Mouse (Mus musculus) left cerebral cortex, postnatal 25 days (tissue): ENCODE measurements around the gene Zfp740. TPM values are rescaled to one million over a fixed set of nuclear protein-coding genes. Genes with fewer than 3 reads are reported as not detected.

Experiments
- DNase-seq, 2 experiments: peaks; one replicate each; pipeline ENCODE4 v3.0.0; 2022; ENCODE audit warnings: low spot score in 2 of 2, mixed read lengths in 1 of 2
- intact Hi-C: fragments of 180-260 bp; cut with DNase I; formaldehyde crosslinking; loops from one replicate; pipeline ENCODE4 v1.15.1; 2025
- total RNA-seq, 2 experiments: library from RNA; stranded (reverse); gene quantifications; 2 replicates each; pipeline ENCODE4 v1.2.3; 2021

Zfp740 gene
- total RNA-seq, 2 experiments from 2014 or later = 58.5 to 64.9 TPM

GRCm38 (mm10) chr15:102188883-102189282 lies 14.2 kb upstream of the Zfp740 start:
- intact Hi-C loops = no loop called here
- DNase-seq = no peak

GRCm38 (mm10) chr15:102191699-102192098 lies 11.3 kb upstream of the Zfp740 start:
- intact Hi-C loops = no loop called here
- no peak for DNase-seq

DNA sequence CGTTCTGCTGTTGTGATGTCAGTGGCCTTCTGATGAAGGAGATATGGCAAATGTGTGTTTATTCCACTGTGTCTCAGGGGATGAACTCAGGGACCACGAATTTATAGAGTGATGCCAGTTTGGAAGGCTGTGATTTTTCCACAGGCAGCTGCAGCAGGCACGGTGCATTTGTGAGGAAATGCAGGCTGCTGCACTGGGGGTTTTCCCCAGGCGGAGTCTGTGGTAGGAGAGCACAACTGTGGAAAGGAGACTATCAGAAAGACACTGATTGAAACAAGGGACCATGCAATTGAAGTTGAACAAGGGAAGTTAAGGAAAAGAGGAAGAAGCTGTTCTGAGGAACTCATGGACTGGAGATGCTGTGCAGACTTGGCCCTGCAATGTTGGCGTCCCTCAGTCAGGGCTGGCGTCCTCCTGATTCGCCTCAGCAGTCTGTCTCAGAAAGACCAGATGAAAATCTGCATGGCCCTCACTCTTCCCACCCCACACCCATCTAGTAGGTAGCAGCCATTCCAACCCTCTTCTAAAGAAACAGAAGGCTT lies 10.7 kb upstream of the Zfp740 start:
- no peak for DNase-seq
- intact Hi-C loops = no loop called here

DNA sequence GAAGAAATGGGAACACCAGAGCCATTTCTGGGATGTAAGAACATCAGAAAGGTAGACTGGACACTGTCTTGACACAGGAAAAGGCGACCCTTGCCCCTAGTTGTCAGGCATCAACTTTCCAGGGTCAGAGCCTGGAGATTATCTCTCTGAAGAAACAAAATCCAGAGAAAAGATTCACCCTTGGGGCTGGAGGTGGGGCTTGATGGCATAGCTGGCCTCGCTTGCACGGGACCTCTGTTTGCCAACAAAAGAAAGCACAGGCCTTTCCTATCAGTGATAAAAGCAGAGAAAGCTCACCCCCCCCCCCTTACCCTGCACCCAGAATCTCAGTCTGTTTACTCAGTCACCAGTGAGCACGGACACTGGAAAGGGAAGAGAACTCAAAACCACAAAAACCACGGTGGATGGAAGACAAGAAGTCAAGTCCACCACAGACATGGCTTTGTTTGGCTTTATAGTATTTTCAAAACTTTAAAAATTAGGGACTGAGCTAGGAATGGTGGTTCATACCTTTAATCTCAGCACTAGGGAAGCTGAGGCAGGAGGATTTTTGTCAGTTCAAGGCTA lies 10.1 kb upstream of the Zfp740 start:
- DNase-seq = no peak
- intact Hi-C loops = no loop called here

DNA sequence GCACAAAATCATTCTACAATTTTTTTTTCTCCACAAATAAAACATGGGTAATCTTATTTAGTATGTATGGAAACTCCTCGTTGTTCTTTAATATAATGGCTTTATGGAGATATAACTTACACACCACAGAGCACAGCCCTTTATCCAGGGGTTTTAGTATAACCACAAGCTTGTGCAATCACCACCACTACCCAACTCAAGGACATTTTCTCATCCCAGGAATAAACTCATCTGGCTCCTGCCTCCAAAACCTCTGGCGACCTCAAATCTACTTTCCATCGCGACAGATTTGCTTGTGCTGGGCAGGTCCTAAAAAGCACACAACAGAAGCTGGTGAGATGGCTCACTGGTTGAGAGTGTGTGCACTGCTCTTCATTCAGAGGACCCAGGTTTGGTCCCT lies 9.4 kb upstream of the Zfp740 start:
- intact Hi-C loops = no loop called here
- no peak for DNase-seq

DNA sequence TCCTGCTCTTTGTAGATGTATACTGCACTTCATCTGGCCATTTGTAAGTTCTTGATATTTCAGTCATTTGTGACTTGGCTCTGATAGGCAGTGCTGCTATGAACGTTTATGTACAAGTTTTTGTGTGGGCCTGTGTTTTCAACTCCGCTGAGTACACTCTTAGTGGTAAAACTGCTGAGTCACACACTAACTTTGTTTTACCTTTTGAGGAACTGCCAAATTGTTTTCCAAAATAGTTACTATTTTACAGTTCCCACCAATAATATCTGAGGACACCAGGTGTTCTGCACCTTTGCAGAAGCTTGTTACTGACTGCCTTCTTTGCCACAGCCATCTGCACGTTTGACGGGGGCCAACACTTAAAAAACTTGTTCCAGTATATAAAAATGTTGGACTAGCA lies 8.6 kb upstream of the Zfp740 start:
- no peak for DNase-seq
- intact Hi-C loops = no loop called here

DNA sequence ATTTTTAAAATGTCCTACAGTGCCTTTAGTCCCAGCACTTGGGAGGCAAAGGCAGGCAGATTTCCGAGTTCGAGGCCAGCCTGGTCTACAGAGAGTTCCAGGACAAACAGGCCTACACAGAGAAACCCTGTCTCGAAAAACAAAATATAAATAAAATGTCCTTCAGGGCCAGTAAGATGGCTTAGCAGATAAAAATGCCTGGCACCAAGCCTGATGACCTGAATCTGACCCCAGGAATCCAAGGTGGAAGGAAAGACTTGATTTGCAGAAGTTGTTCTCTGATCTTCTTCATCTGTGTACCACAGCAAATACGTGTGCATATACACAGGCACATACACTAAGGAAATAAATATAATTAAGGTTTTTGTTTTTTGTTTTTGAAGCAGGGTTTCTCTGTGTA lies 7.7 kb upstream of the Zfp740 start:
- intact Hi-C loops = no loop called here
- no peak for DNase-seq

DNA sequence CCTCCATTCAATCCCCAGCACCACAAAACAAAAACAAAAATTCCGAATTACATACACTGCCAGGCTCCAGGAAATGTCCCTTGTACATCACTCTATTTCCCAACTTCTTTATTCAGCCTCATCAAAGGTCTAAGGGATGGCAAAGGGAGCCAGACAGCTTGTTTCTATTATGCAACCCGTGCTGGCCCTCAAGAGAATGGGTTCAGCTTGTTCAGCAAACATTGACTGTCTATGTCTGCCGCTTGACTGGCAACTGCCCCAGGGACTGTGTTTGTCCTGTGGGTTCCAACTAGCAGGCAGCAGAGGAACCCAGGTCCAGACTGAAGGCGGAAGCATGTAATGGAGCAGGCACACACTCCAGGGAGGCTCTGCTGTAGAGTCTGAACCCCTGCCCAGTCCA lies 4.2 kb upstream of the Zfp740 start:
- intact Hi-C loops = no loop called here

GRCm38 (mm10) chr15:102203835-102204381 lies 859 bp downstream of the Zfp740 start:
- peak; percentile 75 to 79 for DNase-seq
- intact Hi-C loops = loop anchor here (1.0 to 5.0 kb wide), 2 partner anchors 42 to 57 kb away; no protein-coding TSS in a partner anchor

More for the DNA sequence above, 4.2 kb upstream of the Zfp740 start:
- DNase-seq = no peak

DNA sequence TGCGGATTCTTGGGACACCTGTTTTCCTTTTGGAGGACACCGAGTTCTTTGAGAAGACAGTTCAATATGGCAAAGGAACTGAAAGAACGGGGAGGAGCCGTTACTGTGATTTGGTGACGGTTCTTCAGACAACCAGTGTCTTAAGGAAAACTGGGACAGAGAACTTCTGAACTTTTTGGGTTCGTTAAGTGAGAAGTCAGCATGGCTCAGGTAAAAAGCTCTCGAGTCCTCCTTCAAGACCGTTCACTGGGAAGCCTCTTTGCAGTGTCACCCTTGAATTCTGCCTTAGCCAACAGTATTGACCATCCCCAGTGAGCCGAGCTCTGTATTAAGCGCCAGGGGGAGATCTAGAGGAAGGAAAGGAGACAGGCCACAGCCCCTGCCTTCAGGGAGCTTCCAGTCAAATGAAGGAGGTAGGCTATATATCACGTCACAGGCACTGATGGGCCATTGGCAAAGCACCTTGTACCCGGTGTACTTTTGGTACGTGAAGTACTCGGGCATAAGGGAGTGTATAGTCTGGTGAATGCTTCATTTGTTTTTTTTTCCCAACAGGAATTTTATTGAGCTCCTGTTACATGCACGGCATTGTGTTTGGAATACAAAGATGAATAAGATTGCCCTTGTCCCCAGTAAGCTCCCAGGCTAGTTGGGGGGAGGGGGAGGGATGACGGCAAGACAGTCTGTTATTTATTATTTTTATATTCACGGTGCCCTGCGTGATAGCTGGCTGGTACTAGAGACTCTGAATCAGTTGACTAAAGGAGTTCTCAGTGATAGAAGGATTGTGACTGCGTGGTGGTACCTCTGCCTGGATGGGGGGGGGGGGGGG lies 1.8 kb downstream of the Zfp740 start, which contains the start of gene Csad:
Gene Csad (minus strand): TSS at position 51 of the 832 bp plus-strand sequence.
- intact Hi-C loops = loop anchor here (5.0 kb wide), 1 partner anchor 58 kb away; no protein-coding TSS in a partner anchor
- DNase-seq = no peak

DNA sequence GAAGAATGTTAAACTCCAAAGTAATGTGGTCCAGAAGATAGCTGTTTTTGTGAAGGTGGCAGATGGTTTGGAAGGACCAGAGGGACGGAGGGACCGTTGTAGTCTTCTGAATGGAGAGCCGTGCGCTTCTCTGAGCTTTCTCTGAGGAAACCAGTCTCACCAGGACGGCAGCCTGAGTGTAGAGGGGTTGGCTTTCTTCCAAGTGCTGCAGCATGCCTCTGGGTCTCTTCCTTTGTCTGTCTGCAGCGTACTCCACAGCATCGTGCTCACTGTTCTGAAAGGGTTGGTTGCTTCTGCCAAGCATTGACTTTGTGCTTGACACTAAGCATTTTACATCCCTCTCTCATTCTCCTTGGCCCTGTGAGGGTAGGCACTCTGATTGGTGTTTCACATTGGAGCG lies 2.7 kb downstream of the Zfp740 start:
- intact Hi-C loops = no loop called here

DNA sequence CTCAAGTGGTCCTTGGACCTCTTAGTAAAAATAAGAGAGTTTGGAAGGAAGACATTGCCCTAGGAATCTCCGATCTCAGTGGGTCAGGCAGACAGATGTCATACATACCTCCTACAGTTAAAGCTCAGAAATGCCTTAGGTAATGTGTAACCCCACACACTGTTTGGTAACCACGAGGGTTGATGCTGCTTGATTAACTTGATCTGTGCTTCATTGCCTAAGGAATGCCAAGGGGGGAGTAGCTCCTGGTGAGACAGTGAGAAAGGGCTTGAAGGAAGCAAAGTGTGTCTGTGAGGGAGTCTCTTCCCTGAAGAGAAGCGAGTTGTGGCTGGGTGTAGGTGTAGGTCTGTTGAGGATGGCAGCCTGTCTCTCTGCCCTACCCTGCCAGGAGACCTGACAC lies 4.3 kb downstream of the Zfp740 start:
- intact Hi-C loops = no loop called here
- no peak for DNase-seq

More for the DNA sequence above, 2.7 kb downstream of the Zfp740 start:
- DNase-seq = peak; percentile 44 to 48

DNA sequence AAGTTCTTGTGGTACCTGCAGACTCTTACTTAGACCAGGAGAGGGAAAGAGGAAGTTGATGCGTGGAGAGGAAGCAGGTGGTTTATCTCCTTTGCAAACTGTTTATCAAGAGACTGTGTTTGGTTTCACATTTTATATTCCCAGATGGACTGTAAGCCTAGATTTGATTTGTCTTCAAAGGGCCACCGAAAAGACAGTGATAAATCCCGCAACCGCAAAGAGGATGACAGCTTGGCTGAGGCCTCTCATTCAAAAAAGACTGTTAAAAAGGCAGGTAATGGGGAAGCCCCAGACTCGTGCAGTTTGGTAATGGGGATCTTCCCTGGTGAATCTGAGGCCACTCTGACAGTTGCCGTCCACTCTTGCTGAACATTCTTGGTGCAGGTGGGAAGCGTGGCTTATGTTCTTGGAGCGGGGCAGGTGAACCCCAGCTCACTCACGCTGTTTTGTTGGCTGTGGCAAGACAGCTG lies 5.1 kb downstream of the Zfp740 start:
- no peak for DNase-seq
- intact Hi-C loops = no loop called here

GRCm38 (mm10) chr15:102209114-102209513 lies 6.1 kb downstream of the Zfp740 start:
- intact Hi-C loops = no loop called here
- DNase-seq = no peak

DNA sequence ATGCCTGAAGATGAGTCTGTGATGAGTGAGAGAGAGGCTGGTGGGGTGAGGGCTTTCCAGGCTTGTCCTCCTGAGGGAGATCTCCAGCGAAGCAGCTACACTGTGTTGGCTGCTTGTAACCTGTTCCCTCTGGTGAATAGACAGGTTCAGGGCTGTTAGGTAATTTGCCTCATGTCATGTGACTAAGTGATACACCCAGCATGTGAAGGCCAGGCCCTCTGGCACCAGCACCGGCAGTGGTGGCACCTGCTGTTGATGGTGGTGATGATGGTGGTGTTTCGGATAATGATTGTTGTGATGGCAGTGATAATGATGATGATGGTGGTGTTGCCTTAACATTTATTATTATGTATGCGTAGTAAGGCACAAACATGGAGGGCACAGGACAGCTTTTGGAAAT lies 7.8 kb downstream of the Zfp740 start:
- intact Hi-C loops = no loop called here
- DNase-seq = no peak

DNA sequence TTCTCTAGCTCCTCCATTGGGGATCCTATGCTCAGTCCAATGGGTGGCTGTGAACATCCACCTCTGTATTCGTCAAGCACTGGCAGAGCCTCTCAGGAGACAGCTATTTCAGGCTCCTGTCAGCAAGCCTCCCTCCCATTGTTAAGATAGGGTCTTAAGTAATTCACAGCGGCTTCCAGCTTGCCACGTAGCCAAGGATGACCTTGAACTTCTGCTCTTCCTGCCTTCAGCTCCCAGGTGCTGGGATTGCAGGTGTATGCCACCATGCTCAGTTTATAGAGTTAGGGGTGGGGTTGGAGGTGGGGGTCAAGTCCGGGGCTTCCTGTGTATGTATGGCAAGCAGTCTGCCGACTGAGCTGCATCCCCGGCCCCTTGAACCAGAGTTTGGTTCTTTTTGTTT lies 8.8 kb downstream of the Zfp740 start:
- intact Hi-C loops = no loop called here
- no peak for DNase-seq

DNA sequence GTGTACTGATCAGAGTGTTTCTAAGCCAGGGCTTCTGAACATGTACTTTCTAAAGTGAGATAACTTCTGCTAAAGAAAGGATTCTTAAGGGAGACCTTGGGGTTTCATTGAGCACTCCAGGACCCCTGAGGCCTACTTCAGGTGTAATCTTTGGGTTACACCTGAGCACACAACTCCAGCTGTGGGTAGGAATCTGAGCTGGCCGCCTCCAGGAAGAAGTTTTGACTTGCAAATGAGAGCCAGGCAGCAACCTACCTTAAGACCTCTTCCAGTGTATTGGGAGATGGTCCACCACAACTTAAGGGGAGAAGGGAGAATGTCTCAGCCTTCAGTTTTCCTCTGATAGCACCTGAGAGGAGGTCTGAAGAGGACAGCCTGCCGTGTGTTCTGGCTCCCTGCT lies 11.1 kb downstream of the Zfp740 start:
- intact Hi-C loops = no loop called here
- no peak for DNase-seq

DNA sequence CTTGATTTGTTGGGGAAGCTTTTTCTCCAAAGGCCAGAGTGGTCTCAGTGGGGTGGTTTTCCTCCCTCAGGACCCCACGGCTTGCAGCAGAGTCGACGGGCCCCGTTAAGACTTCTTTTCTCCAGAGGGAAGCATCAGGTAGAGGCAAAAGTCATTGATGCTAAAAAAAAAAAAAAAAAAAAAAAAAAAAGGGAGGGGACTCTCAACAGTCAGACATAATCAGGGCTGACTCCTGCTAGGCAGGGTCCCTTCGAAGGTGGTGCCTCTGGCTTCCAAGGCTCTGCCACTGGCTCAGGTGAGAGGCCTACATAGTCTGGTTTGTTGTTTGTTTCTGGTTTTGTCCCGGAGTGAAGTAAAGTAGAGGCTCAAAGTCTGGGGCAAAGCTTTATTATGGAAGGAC lies 12.6 kb downstream of the Zfp740 start:
- intact Hi-C loops = no loop called here

GRCm38 (mm10) chr15:102216459-102217228 lies 13.6 kb downstream of the Zfp740 start:
- intact Hi-C loops = no loop called here
- no peak for DNase-seq

More for the DNA sequence above, 12.6 kb downstream of the Zfp740 start:
- no peak for DNase-seq

GRCm38 (mm10) chr15:102217325-102217724 lies 14.3 kb downstream of the Zfp740 start:
- intact Hi-C loops = no loop called here

More at GRCm38 (mm10) chr15:102217325-102217724, 14.3 kb downstream of the Zfp740 start:
- no peak for DNase-seq
